Mouse (Mus musculus): ENCODE data around the gene Clpb. TPM values are rescaled to one million over a fixed set of nuclear protein-coding genes. Genes with fewer than 3 reads are reported as not detected.

Clpb gene
- polyA plus RNA-seq, 1 experiment, result 25.7 TPM

- Histone ChIP-seq H3K4me1 (ENCODE audit: control insufficient read depth, insufficient read depth, low read length) (no peaks in the 10 kb centered on the region), H3K4me3 (ENCODE audit: insufficient read depth, low read length) (no peak overlapping the region), H3K27ac (ENCODE audit: insufficient read depth, low read length) (no peak overlapping the region)
- TF ChIP-seq CTCF (IDR thresholded peaks at IDR 0.05; ENCODE audit: borderline replicate concordance, insufficient read depth, low read length) (no peak), POLR2A (IDR thresholded peaks at IDR 0.05; ENCODE audit: low read depth, low read length) (no peak)
Measured at GRCm38 (mm10) chr7:101684671-101685070, 21.2 kb downstream of the Clpb start.

DNA sequence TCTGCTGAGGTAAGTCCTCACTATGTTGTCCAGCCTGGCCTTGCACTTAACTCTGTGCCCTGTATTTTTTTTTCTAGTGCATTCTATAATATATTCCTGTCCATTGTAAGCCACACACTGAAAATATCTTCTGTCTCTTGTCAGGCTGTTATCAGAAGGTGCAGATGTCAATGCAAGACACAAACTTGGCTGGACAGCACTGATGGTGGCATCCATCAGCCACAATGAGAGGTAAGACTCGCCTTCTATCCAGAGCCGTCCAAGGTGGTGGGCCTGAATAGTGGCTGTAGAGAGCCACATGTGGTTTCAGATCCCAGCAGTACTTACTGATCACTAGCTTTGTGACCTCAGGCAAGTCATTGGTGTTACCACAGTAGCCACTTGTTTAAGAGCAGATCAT lies 23.7 kb downstream of the Clpb start:
- no peak for TF ChIP-seq POLR2A (IDR thresholded peaks at IDR 0.05; ENCODE audit: low read depth, low read length)
- H3K4me1 ChIP-seq (ENCODE audit: control insufficient read depth, insufficient read depth, low read length), result no peaks in the 10 kb centered on the region
- no peak overlapping the region for H3K4me3 ChIP-seq (ENCODE audit: insufficient read depth, low read length)
- no peak overlapping the region for H3K27ac ChIP-seq (ENCODE audit: insufficient read depth, low read length)

DNA sequence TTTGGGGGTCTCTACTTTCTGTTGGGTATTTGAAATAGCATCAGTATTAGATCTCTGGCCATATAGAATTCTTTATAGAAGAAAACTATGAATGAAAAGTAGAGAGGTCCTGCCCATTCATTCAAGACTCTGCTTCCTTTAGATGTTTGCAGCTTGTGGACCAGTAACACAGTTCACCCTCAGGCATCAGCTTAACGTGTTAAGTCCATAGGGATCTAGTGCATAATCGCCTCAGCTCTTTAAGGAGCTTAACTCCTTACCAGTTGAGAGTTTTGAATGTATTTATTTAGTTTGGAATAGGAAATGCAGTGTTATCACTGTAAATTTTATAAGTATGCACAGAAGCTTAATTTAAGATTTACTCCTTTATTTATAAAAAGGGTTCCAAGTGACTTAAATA lies 27.0 kb downstream of the Clpb start:
- Histone ChIP-seq H3K4me3 (ENCODE audit: insufficient read depth, low read length) (no peak overlapping the region), H3K27ac (ENCODE audit: insufficient read depth, low read length) (no peak overlapping the region), H3K4me1 (ENCODE audit: control insufficient read depth, insufficient read depth, low read length) (no peaks in the 10 kb centered on the region)
- TF ChIP-seq CTCF (IDR thresholded peaks at IDR 0.05; ENCODE audit: borderline replicate concordance, insufficient read depth, low read length), result no peak
- TF ChIP-seq POLR2A (IDR thresholded peaks at IDR 0.05; ENCODE audit: low read depth, low read length), result no peak

DNA sequence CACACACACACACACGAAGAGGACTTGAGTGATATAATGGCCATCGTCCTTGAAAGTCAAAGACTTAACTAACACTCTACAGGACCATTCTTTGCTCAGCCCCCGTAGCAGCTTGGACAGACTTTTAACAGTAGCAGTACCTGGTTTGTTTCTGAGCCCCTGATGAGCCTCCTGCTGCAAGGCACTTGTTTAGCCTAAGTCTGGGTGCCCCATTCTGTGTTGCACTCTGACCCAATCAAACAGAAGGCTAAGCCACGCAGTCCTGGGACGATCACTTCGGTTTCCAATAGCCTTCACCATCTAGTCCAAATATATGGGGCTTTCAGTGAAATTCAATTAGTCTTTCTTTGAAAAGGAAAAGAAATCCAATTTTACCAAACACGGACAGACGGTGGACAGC lies 28.4 kb downstream of the Clpb start:
- TF ChIP-seq POLR2A (IDR thresholded peaks at IDR 0.05; ENCODE audit: low read depth, low read length), result no peak
- TF ChIP-seq CTCF (IDR thresholded peaks at IDR 0.05; ENCODE audit: borderline replicate concordance, insufficient read depth, low read length), result no peak
- H3K27ac ChIP-seq (ENCODE audit: insufficient read depth, low read length), result no peak overlapping the region
- no peak overlapping the region for H3K4me3 ChIP-seq (ENCODE audit: insufficient read depth, low read length)
- no peaks in the 10 kb centered on the region for H3K4me1 ChIP-seq (ENCODE audit: control insufficient read depth, insufficient read depth, low read length)

DNA sequence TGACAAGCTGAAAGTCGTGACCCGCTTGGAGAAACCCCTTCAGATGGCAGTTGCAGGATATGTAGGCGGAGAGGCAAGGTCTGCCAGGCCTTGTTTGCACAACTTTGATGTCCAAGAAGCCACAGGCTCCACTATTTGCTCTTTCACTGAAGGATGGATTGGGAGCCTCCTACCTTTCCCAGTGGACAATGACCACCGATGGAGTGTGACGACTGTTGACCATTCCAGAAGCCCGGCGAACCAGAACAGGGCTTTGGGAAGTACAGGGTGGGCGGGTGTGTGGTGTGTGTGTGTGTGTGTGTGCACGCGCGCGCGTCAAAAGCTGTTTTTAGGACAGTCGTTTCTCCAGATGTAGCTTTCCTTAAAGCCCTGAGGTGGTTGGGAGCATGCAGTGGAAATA lies 29.0 kb downstream of the Clpb start:
- TF ChIP-seq CTCF (IDR thresholded peaks at IDR 0.05; ENCODE audit: borderline replicate concordance, insufficient read depth, low read length) (no peak), POLR2A (IDR thresholded peaks at IDR 0.05; ENCODE audit: low read depth, low read length) (no peak)
- no peak overlapping the region for H3K27ac ChIP-seq (ENCODE audit: insufficient read depth, low read length)
- H3K4me3 ChIP-seq (ENCODE audit: insufficient read depth, low read length), result no peak overlapping the region
- no peaks in the 10 kb centered on the region for H3K4me1 ChIP-seq (ENCODE audit: control insufficient read depth, insufficient read depth, low read length)

- no peaks in the 10 kb centered on the region for H3K4me1 ChIP-seq (ENCODE audit: control insufficient read depth, insufficient read depth, low read length)
- no peak for TF ChIP-seq CTCF (IDR thresholded peaks at IDR 0.05; ENCODE audit: borderline replicate concordance, insufficient read depth, low read length)
- TF ChIP-seq POLR2A (IDR thresholded peaks at IDR 0.05; ENCODE audit: low read depth, low read length), result no peak
- H3K4me3 ChIP-seq (ENCODE audit: insufficient read depth, low read length), result no peak overlapping the region
- no peak overlapping the region for H3K27ac ChIP-seq (ENCODE audit: insufficient read depth, low read length)
Measured at GRCm38 (mm10) chr7:101695483-101695882, 32.0 kb downstream of the Clpb start.

DNA sequence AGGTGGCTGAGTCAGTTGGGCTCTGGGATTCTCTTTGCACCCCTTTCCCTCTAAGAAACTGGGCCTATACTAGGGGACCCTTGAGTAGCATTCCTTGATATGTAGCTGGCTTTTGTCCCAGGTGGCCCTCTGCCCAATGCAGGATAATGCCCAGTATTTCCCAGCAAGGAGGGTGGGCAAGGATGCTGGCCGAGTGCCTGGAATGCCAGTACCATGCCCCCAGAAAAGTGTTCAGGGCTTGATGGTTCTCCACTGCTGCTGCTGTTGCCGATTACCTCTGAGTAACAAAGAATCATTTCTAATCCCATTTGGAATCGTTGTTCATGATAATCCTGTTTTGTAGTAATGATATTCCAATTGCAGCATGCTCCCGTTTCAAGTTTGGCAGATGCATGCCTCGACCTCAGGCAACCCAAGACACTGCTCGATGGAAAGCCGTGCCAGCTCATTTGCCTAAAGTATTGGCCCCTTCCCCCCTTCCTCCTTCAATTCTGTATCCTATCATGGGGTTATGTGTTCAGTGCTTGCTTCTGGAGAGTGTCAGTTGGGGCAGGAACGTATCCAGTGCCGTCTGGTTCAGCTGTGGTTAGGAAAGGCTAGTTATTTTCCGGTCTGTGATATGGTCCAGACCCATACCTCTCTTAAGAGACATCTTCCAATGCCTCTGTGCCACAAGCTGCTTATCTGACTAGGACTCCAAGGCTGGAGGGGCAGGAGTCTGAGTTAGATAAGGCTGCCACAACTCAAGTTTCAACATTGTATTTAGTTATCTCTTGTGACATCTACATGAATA lies 33.7 kb downstream of the Clpb start:
- no peaks in the 10 kb centered on the region; the same call in 1 of the 2 replicates for H3K4me1 ChIP-seq (ENCODE audit: control insufficient read depth, insufficient read depth, low read length)
- no peak overlapping the region for H3K4me3 ChIP-seq (ENCODE audit: insufficient read depth, low read length)
- H3K27ac ChIP-seq (ENCODE audit: insufficient read depth, low read length), result no peak overlapping the region
- TF ChIP-seq POLR2A (IDR thresholded peaks at IDR 0.05; ENCODE audit: low read depth, low read length) (no peak), CTCF (IDR thresholded peaks at IDR 0.05; ENCODE audit: borderline replicate concordance, insufficient read depth, low read length) (no peak)

- Histone ChIP-seq H3K4me3 (ENCODE audit: insufficient read depth, low read length) (no peak overlapping the region), H3K4me1 (ENCODE audit: control insufficient read depth, insufficient read depth, low read length) (peaks cover 11% of the 10 kb centered on the region), H3K27ac (ENCODE audit: insufficient read depth, low read length) (no peak overlapping the region)
- no peak for TF ChIP-seq CTCF (IDR thresholded peaks at IDR 0.05; ENCODE audit: borderline replicate concordance, insufficient read depth, low read length)
Measured at GRCm38 (mm10) chr7:101700296-101700695, 36.9 kb downstream of the Clpb start.

- H3K27ac ChIP-seq (ENCODE audit: insufficient read depth, low read length), result 0 out of 2 replicates have a peak overlapping the region, but pooled peaks have one; percentile 9
- peaks cover 11% of the 10 kb centered on the region for H3K4me1 ChIP-seq (ENCODE audit: control insufficient read depth, insufficient read depth, low read length)
- no peak overlapping the region for H3K4me3 ChIP-seq (ENCODE audit: insufficient read depth, low read length)
- TF ChIP-seq POLR2A (IDR thresholded peaks at IDR 0.05; ENCODE audit: low read depth, low read length) (no peak), CTCF (IDR thresholded peaks at IDR 0.05; ENCODE audit: borderline replicate concordance, insufficient read depth, low read length) (no peak)
Measured at GRCm38 (mm10) chr7:101702706-101703105, 39.3 kb downstream of the Clpb start.

- Histone ChIP-seq H3K4me1 (ENCODE audit: control insufficient read depth, insufficient read depth, low read length) (no peaks in the 10 kb centered on the region), H3K4me3 (ENCODE audit: insufficient read depth, low read length) (no peak overlapping the region), H3K27ac (ENCODE audit: insufficient read depth, low read length) (no peak overlapping the region)
- TF ChIP-seq POLR2A (IDR thresholded peaks at IDR 0.05; ENCODE audit: low read depth, low read length) (no peak), CTCF (IDR thresholded peaks at IDR 0.05; ENCODE audit: borderline replicate concordance, insufficient read depth, low read length) (no peak)
Measured at GRCm38 (mm10) chr7:101709586-101709985, 46.2 kb downstream of the Clpb start.

All from embryonic fibroblast, embryonic 13.5 days (primary cell).